Mouse (Mus musculus) adrenal gland, adult 18-20 months (tissue): ENCODE results near the gene Myg1. TPM values are rescaled to one million over a fixed set of nuclear protein-coding genes. Genes with fewer than 3 reads are reported as not detected.
"Not testable (repeated sequence)": the region's sequence is repeated elsewhere in the genome, so short reads cannot be mapped to it uniquely, and the experiment has no call there.

Experiments used
- DNase-seq, 2 experiments: peaks; one replicate each; pipeline ENCODE4 v3.0.0; 2021 to 2022; ENCODE audit warnings: low spot score in 2 of 2
- long read RNA-seq, 2 experiments: library from polyadenylated mRNA; stranded (forward); transcript quantifications; one replicate each; pipeline ENCODE4 v2.0.0; 2021
- total RNA-seq, 2 experiments: library from RNA; stranded (reverse); gene quantifications; 1 replicate in 1 of 2; 2 replicates in 1 of 2; pipeline ENCODE4 v1.2.3; 2021

Myg1 gene
- total RNA-seq, result 10 to 100 TPM; 48.9 to 54.7 TPM
- long read RNA-seq, experiment 1, transcript Myg1-202 (7 exons, 1,480 nt), result major isoform, 16 of 18 reads
- long read RNA-seq, experiment 1, partial matches to known transcripts, result 0 of 18 reads
- long read RNA-seq, experiment 1, other reads (novel, unspliced or antisense), result 1 of 18 reads
- long read RNA-seq, experiment 2, transcript Myg1-202 (7 exons, 1,480 nt), result major isoform, 53 of 62 reads
- long read RNA-seq, experiment 2, partial matches to known transcripts, result 4 of 62 reads
- long read RNA-seq, experiment 2, other reads (novel, unspliced or antisense), result 5 of 62 reads

GRCm38 (mm10) chr15:102331610-102332015 lies at the start of gene Myg1:
Gene Myg1 (plus strand): TSS chr15:102331709.
- DNase-seq, result peak; percentile 66 to 72

GRCm38 (mm10) chr15:102282463-102283292 lies 48.8 kb upstream of the Myg1 start:
- no peak for DNase-seq

DNA sequence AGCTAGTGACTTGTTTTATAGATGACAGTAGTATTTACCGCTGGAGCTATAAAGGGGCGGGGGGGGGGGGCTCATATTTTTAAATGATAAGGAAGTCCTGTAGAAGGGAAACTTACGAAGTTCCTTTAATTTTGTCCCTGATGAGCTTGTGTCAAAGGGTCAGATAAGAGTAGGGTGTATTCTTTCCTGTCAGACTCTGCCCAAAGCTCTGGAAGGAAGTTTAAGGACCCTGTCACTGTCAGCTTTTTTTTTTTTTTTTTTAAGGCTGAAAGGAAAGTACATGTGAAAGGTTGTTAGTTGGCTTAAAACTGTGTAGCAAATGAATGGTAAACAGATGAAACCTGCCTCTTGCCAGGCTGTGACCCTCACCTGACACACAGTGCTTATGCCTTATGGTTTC lies 47.9 kb upstream of the Myg1 start:
- no peak for DNase-seq

- no peak for DNase-seq
These were observed 44.1 kb upstream of the Myg1 start for GRCm38 (mm10) chr15:102287395-102287794.

- peak; percentile 87 to 90 for DNase-seq
These were observed 35.7 kb upstream of the Myg1 start, which contains the start of gene Espl1 for GRCm38 (mm10) chr15:102295633-102296367. Gene Espl1 (plus strand): TSS chr15:102296266.

DNA sequence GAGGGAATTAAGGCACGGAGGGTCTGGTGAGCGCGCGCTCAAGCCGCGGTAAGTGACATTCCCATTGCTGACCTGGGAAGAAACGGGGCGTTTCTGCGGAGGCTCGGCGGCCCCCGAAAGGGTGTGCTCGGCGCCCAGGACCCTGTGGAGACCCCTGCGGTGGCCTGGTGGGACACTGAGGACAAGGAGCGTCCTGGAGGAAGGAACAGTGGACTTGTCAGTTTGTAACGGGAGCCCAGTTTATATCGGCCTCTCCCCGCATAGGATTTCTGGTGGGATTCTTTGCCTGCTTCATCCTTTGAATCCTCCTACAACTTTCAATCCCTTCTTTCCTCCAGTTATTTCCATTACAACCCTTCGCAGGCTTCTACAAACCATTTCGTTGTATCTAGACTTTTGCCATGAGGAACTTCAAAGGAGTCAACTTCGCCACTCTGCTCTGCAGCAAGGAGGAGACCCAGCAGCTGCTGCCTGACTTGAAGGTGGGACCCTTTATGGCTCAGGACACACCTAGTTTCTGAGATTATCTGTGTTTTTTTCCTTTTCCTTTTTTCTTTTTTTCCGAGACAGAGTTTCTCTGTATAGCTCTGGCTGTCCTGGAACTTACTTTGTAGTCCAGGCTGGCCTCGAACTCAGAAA lies 35.0 kb upstream of the Myg1 start:
- DNase-seq, result no peak

DNA sequence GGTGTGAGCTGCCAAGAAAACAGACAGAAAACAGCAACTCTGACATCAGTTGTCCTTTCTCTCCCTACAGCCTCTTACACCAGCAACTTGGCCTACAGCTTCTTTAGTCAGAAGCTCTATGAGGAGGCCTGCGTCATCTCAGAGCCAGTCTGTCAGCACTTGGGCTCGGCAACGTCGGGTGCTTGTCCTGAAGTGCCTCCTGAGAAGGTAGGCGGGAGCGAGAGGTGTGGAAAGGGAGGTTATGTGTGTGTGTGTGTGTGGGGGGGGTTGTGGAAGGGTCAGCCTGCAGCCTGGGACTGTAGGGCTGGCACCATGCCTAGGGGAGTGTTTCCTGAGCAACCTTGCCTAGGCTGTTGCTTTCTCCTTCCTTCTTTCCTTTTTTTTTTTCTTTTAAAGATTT lies 29.0 kb upstream of the Myg1 start:
- DNase-seq, result no peak

- no peak for DNase-seq
These were observed 22.8 kb upstream of the Myg1 start for GRCm38 (mm10) chr15:102308717-102309116.

GRCm38 (mm10) chr15:102310074-102310845 lies 21.2 kb upstream of the Myg1 start:
- peak; percentile 38 to 40 for DNase-seq

- no peak for DNase-seq
These were observed 20.0 kb upstream of the Myg1 start for GRCm38 (mm10) chr15:102311489-102311888.

DNA sequence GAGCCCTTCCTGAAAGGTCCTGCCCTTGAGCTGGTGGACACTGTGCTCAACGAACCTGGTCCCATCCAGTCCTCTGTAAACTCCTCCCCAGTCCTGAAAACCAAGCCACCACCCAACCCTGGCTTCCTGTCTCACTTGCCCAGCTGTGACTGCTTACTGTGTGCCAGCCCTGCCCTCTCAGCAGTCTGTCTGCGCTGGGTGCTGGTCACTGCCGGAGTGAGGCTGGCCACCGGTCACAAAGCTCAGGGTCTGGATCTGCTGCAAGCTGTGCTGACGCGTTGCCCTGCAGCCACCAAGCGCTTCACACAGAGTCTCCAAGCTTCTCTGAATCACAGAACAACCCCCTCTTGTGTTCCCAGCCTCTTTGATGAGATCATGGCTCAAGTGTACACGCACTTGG lies 16.2 kb upstream of the Myg1 start:
- DNase-seq, result no peak

GRCm38 (mm10) chr15:102316263-102316662 lies 15.2 kb upstream of the Myg1 start:
- DNase-seq, result peak; percentile 46 to 57

DNA sequence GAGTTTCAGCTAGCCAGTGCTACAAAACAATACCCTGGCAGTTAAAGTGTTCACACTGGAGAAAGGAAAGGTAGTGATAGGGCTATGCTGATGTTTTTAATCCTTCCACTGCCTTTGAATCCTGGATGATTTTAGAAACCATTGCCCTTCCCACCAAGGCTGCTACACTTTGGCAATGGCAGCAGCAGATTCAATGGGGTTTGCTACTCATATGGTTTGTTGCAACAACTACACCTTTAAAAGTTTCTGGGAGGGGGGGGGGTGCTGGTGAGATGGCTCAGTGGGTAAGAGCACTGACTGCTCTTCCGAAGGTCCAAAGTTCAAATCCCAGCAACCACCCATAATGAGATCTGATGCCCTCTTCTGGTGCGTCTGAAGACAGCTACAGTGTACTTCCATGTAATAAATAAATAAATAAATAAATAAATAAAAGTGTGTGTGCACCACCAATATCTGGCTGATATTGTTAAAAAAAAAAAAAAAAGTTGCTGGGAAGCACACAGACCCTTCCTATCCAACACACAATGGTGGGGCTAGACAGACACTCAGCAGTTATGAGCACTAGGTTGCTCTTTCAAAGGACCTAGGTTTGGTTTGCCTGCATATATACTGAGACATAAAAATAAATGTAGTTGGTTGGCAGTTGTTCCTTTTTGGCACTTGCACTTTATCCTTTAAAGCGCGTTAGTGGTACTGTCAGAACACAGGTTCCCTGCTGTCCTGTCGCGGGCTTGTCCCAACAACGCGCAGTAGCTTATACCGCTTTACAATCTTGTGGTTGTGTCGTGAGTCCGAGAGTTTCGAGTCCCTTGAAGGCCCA lies 6.6 kb upstream of the Myg1 start:
- DNase-seq, result no peak

- peak; percentile 78 to 79 for DNase-seq
These were observed 5.4 kb upstream of the Myg1 start, which contains the start of gene Pfdn5 for GRCm38 (mm10) chr15:102326022-102326576. Gene Pfdn5 (plus strand): TSS chr15:102326116.

DNA sequence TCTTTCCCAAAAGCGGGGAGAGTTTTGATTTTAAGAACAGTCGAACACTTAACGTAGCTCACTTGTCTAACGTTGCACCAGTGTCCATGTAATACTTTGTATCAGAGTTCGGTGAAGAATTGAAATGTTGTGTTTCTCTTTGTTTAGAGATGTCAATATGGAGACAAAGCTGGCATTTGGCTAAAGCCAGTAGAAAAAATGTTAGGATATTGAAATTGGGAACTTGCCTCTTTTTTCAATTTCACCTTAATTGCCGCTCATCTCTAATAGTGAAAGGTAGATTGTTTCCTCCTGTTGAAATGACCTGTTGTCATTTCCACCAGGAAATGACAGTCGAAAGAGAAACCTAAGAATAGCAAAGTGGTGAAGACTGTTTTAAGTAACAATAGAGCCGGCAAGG lies 4.6 kb upstream of the Myg1 start:
- DNase-seq, result no peak

GRCm38 (mm10) chr15:102335254-102335653 lies 3.7 kb downstream of the Myg1 start:
- no peak for DNase-seq

- not testable (repeated sequence) for DNase-seq
These were observed 4.4 kb downstream of the Myg1 start for GRCm38 (mm10) chr15:102335925-102336324.

GRCm38 (mm10) chr15:102336946-102337345 lies 5.4 kb downstream of the Myg1 start:
- DNase-seq, result no peak

GRCm38 (mm10) chr15:102339612-102340011 lies 8.1 kb downstream of the Myg1 start:
- DNase-seq, result no peak
